Mouse (Mus musculus) stomach, embryonic 15.5 days (tissue): ENCODE data around the gene Tmem253. TPM values are rescaled to one million over a fixed set of nuclear protein-coding genes. Genes with fewer than 3 reads are reported as not detected.

ENCODE experiments used
- ATAC-seq: fragments of 200-750 bp; cut with Nextera tagmentation; 2 replicates; pipeline ENCODE4 v1.8.0; 2017; ENCODE audit warnings: low read depth, moderate number of reproducible peaks, moderate TSS enrichment; ENCODE audit not compliant: insufficient read depth, low FRiP score
- H3K27ac ChIP-seq: fragments of 300-500 bp; sonication (generic); 2 replicates; pipeline ENCODE4 v1.5.1; 2015; ENCODE audit warnings: mild to moderate bottlenecking, inconsistent platforms
- H3K27me3 ChIP-seq: fragments of 300-500 bp; sonication (generic); replicated peaks from 2 replicates; pipeline ENCODE4 v1.6.1; 2015; ENCODE audit warnings: inconsistent platforms
- H3K36me3 ChIP-seq: fragments of 300-500 bp; sonication (generic); 2 replicates; pipeline ENCODE4 v1.6.1; 2015; ENCODE audit warnings: inconsistent platforms
- H3K4me1 ChIP-seq: fragments of 300-500 bp; sonication (generic); 2 replicates; pipeline ENCODE4 v1.6.1; 2015; ENCODE audit warnings: inconsistent platforms
- H3K4me2 ChIP-seq: fragments of 300-500 bp; sonication (generic); 2 replicates; pipeline ENCODE4 v1.6.1; 2015; ENCODE audit warnings: mild to moderate bottlenecking, inconsistent platforms
- H3K4me3 ChIP-seq: fragments of 300-500 bp; sonication (generic); replicated peaks from 2 replicates; pipeline ENCODE4 v1.5.1; 2015; ENCODE audit warnings: inconsistent platforms
- H3K9ac ChIP-seq: fragments of 300-500 bp; sonication (generic); 2 replicates; pipeline ENCODE4 v1.6.1; 2015; ENCODE audit warnings: inconsistent platforms
- H3K9me3 ChIP-seq: fragments of 300-500 bp; sonication (generic); 2 replicates; pipeline ENCODE4 v1.6.1; 2016; ENCODE audit warnings: inconsistent platforms
- WGBS: fragments of 180-500 bp; shearing (Covaris S2); methylation state at CpG from one replicate; pipeline ENCODE4 v1.1.7; 2015; 5-methylcytosine and 5-hydroxymethylcytosine counted together
- polyA plus RNA-seq: library from polyadenylated mRNA; unstranded; fragments of >200 nt; fragmentation: Nextera tagmentation; extraction: Ambion mirVana; gene quantifications from 2 replicates; pipeline ENCODE4 v1.2.1, GENCODE M21; 2015

Tmem253 gene
- polyA plus RNA-seq, 1 experiment from 2014 or later = 10.1 TPM

DNA sequence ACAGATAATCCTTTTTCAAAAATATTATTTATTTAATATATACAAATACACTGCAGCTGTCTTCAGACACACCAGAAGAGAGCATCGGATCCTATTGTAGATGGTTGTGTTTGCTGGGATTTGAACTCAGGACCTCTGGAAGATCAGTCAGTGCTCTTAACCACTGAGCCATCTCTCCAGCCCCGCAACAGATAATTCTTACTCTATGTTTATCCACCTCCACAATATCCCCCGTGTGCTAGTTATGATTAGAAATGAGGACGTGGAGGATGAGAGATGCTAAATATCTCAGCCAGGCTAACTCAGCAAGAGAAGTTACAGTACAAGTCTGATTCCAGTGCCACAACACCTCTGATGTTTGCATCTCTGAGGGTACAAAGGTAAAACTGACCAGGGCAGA lies 21.0 kb upstream of the Tmem253 start:
- no peak for ATAC-seq
- Histone ChIP-seq H3K27me3 (no peaks in the 10 kb centered on the region), H3K27ac (no peak overlapping the region), H3K4me3 (no peak overlapping the region), H3K4me2 (no peak overlapping the region), H3K4me1 (no peaks in the 10 kb centered on the region), H3K9ac (no peak overlapping the region), H3K9me3 (no peaks in the 10 kb centered on the region), H3K36me3 (peaks cover 57% of the 10 kb centered on the region)
- 81% methylated on average over 4 of the region's 4 CpGs for WGBS

DNA sequence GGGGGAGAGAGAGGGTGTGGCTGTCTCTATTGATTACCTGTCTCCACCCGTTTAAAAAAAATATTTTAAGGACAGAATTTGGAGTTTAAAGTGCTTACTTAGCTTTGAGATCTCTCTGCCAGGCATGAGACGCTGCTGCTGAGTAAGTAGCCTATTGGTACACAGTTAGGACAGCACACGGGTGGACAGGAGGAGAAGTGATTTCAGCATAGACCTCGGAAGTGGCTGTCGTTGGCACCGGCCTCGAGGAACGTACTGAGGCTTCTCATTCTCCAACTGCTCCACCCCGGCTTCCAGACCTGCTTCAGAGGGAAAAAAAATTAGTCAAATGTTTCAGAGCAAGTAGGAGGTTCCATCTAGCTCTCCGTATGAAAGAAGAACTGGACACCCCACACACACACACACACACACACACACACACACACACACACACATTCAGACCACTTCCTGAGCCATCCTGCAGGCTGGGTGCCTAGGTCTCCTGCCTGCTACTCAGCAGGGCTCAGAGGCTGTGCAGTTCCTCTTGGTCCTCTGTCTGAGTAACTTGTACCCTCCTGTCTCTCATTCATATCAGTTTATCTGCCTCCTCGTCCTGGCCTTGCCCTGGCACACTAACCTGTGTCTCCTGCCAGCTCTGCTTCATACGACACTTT lies 20.1 kb upstream of the Tmem253 start:
- Histone ChIP-seq H3K4me3 (no peak overlapping the region), H3K4me1 (no peaks in the 10 kb centered on the region), H3K9ac (no peak overlapping the region), H3K9me3 (no peaks in the 10 kb centered on the region), H3K4me2 (no peak overlapping the region), H3K36me3 (peaks cover 60% of the 10 kb centered on the region), H3K27ac (no peak overlapping the region), H3K27me3 (no peaks in the 10 kb centered on the region)
- WGBS = 68% methylated on average over 12 of the region's 12 CpGs
- no peak for ATAC-seq

- no peak overlapping the region for H3K9ac ChIP-seq
- 82% methylated on average over 13 of the region's 13 CpGs for WGBS
- H3K4me1 ChIP-seq = no peaks in the 10 kb centered on the region
- H3K36me3 ChIP-seq = peaks cover 59% of the 10 kb centered on the region
- no peaks in the 10 kb centered on the region for H3K27me3 ChIP-seq
- no peak overlapping the region for H3K4me2 ChIP-seq
- H3K9me3 ChIP-seq = no peaks in the 10 kb centered on the region
- ATAC-seq = no peak
- H3K27ac ChIP-seq = no peak overlapping the region
- no peak overlapping the region for H3K4me3 ChIP-seq
Observed at GRCm38 (mm10) chr14:51996231-51996841, 19.1 kb upstream of the Tmem253 start.

DNA sequence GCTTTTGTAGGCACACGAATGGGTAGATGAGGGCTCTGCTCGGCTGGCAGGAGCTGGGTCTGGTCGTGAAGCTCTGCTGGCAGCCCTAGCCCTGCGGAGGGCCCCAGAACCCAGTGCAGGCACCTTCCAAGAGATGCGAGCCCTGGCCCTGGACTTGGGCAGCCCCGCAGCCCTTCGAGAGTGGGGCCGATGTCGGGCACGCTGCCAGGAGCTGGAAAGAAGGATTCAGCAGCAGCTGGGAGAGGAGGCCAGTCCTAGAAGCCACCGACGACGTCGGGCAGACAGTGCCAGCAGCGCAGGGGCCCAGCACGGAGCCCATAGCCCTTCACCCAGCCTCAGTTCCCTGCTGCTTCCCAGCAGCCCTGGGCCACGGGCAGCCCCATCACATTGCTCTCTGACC lies 18.6 kb upstream of the Tmem253 start:
- H3K4me2 ChIP-seq = no peak overlapping the region
- H3K9ac ChIP-seq = no peak overlapping the region
- H3K4me3 ChIP-seq = no peak overlapping the region
- 64% methylated on average over 17 of the region's 17 CpGs for WGBS
- no peak overlapping the region for H3K27ac ChIP-seq
- 0 out of 2 replicates have a peak, but pooled peaks have one; percentile 17 for ATAC-seq
- no peaks in the 10 kb centered on the region for H3K9me3 ChIP-seq
- H3K36me3 ChIP-seq = peaks cover 55% of the 10 kb centered on the region
- H3K4me1 ChIP-seq = no peaks in the 10 kb centered on the region
- H3K27me3 ChIP-seq = no peaks in the 10 kb centered on the region

GRCm38 (mm10) chr14:51997483-51997882 lies 18.0 kb upstream of the Tmem253 start:
- 90% methylated on average over 14 of the region's 14 CpGs for WGBS
- no peak overlapping the region for H3K4me3 ChIP-seq
- no peak overlapping the region for H3K27ac ChIP-seq
- H3K4me2 ChIP-seq = no peak overlapping the region
- H3K27me3 ChIP-seq = no peaks in the 10 kb centered on the region
- H3K9me3 ChIP-seq = no peaks in the 10 kb centered on the region
- ATAC-seq = no peak
- H3K36me3 ChIP-seq = peaks cover 49% of the 10 kb centered on the region
- no peaks in the 10 kb centered on the region for H3K4me1 ChIP-seq
- H3K9ac ChIP-seq = no peak overlapping the region

- Histone ChIP-seq H3K9me3 (no peaks in the 10 kb centered on the region), H3K27ac (no peak overlapping the region), H3K27me3 (no peaks in the 10 kb centered on the region), H3K4me2 (no peak overlapping the region), H3K9ac (no peak overlapping the region), H3K4me3 (no peak overlapping the region), H3K4me1 (peaks cover 8% of the 10 kb centered on the region), H3K36me3 (peaks cover 62% of the 10 kb centered on the region)
- no peak for ATAC-seq
- WGBS = 45% methylated on average over 16 of the region's 16 CpGs
Observed at GRCm38 (mm10) chr14:52003981-52004495, 11.4 kb upstream of the Tmem253 start.

DNA sequence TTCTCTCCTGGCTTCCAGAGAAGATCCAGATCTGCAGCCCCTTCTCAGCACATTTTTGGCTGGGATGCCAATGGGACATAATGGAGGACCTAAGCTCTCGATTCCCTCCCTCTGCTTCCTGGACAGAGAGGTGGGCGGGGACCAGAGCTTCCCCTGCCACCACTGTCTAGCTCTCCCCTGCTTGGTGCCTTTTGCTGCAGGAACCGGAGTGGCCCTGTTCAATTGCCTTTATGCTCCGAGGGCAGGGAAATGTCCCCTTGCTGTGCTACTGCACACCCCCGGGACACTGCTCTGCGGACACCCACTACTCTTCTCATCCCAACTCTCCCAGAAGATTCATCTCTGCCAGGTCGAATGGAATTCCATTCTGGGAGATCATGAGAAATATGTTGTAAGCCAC lies 10.3 kb upstream of the Tmem253 start:
- Histone ChIP-seq H3K4me2 (no peak overlapping the region), H3K9ac (no peak overlapping the region), H3K27ac (no peak overlapping the region), H3K4me1 (peaks cover 15% of the 10 kb centered on the region), H3K36me3 (peaks cover 54% of the 10 kb centered on the region), H3K9me3 (no peaks in the 10 kb centered on the region), H3K4me3 (no peak overlapping the region), H3K27me3 (no peaks in the 10 kb centered on the region)
- WGBS = 77% methylated on average over 7 of the region's 7 CpGs
- ATAC-seq = no peak

DNA sequence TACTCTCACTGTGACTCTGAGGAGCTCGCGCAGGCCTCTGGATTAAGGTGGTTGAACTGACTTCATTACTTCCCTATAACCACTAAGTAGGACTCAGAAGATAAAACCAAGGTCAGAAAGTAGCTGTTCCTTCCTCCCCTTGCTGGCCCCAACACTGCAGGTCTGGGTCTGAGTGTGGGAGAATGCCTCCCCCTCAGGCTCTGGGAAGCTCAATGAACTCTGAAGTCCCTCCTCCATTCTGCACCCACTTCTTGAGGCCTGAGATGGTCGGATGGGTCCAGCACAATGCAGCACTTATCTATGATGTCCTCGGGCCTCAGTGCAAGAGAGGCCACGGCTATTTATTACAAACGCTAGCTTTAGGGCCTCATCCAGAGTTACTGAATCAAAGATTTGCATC lies 9.8 kb upstream of the Tmem253 start:
- Histone ChIP-seq H3K4me1 (peaks cover 19% of the 10 kb centered on the region), H3K27ac (no peak overlapping the region), H3K9ac (no peak overlapping the region), H3K36me3 (peaks cover 53% of the 10 kb centered on the region), H3K4me2 (no peak overlapping the region), H3K4me3 (no peak overlapping the region), H3K9me3 (no peaks in the 10 kb centered on the region), H3K27me3 (no peaks in the 10 kb centered on the region)
- no peak for ATAC-seq
- 79% methylated on average over 6 of the region's 6 CpGs for WGBS

- ATAC-seq = no peak
- WGBS = 80% methylated on average over 8 of the region's 8 CpGs
- no peaks in the 10 kb centered on the region for H3K27me3 ChIP-seq
- H3K4me2 ChIP-seq = no peak overlapping the region
- H3K4me3 ChIP-seq = no peak overlapping the region
- no peaks in the 10 kb centered on the region for H3K9me3 ChIP-seq
- H3K4me1 ChIP-seq = peaks cover 22% of the 10 kb centered on the region
- H3K9ac ChIP-seq = no peak overlapping the region
- H3K36me3 ChIP-seq = peaks cover 50% of the 10 kb centered on the region
- no peak overlapping the region for H3K27ac ChIP-seq
Observed at GRCm38 (mm10) chr14:52006241-52006640, 9.2 kb upstream of the Tmem253 start.

GRCm38 (mm10) chr14:52006771-52007170 lies 8.7 kb upstream of the Tmem253 start:
- peaks cover 49% of the 10 kb centered on the region for H3K36me3 ChIP-seq
- H3K27ac ChIP-seq = no peak overlapping the region
- no peak overlapping the region for H3K4me2 ChIP-seq
- no peak overlapping the region for H3K9ac ChIP-seq
- H3K4me3 ChIP-seq = no peak overlapping the region
- 92% methylated on average over 23 of the region's 23 CpGs for WGBS
- no peaks in the 10 kb centered on the region for H3K9me3 ChIP-seq
- peaks cover 22% of the 10 kb centered on the region for H3K4me1 ChIP-seq
- ATAC-seq = no peak
- H3K27me3 ChIP-seq = no peaks in the 10 kb centered on the region

GRCm38 (mm10) chr14:52008321-52009203 lies 6.9 kb upstream of the Tmem253 start:
- Histone ChIP-seq H3K4me2 (peak overlapping the region; percentile 17), H3K36me3 (peaks cover 43% of the 10 kb centered on the region), H3K4me3 (no peak overlapping the region), H3K27me3 (no peaks in the 10 kb centered on the region), H3K27ac (no peak overlapping the region), H3K9ac (no peak overlapping the region), H3K4me1 (peaks cover 22% of the 10 kb centered on the region), H3K9me3 (no peaks in the 10 kb centered on the region)
- peak; percentile 57 for ATAC-seq
- 56% methylated on average over 38 of the region's 38 CpGs for WGBS

DNA sequence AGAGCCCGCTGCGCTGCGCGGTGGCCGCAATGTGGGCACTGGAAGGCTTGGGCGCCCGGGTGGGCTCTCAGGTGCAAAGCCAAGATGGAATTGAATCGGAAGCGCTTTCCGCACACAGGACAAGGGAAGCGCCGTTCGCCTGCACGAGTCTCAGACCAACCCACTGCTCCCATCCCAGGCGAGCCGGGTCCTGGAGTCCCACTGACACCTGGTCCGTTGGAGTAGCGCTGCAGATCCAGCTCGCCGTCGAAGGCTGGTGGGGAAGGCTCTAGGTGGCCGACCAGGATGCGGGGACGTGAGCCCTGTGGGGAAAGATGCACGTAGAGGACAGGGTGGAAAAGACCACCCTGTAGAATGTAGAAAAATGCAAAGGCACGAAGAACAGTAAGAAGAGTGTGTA lies 6.1 kb upstream of the Tmem253 start:
- no peak for ATAC-seq
- H3K4me3 ChIP-seq = no peak overlapping the region
- 62% methylated on average over 26 of the region's 26 CpGs for WGBS
- no peaks in the 10 kb centered on the region for H3K9me3 ChIP-seq
- no peak overlapping the region for H3K27ac ChIP-seq
- H3K4me1 ChIP-seq = peaks cover 22% of the 10 kb centered on the region
- H3K36me3 ChIP-seq = peaks cover 39% of the 10 kb centered on the region
- no peak overlapping the region for H3K9ac ChIP-seq
- no peaks in the 10 kb centered on the region for H3K27me3 ChIP-seq
- peak overlapping the region; percentile 17 for H3K4me2 ChIP-seq
